Mouse (Mus musculus): ENCODE results near the gene Sh3bgrl2.
"Not testable (repeated sequence)": the region's sequence is repeated elsewhere in the genome, so short reads cannot be mapped to it uniquely, and the experiment has no call there.

Gene Sh3bgrl2

GRCm38 (mm10) chr9:83547830-83548689 is at the start of gene Sh3bgrl2:
TSS of gene Sh3bgrl2 (plus strand) at chr9:83548327.
- DNase-seq (ENCODE audit: low read depth, low spot score), result peak; percentile 92

DNA sequence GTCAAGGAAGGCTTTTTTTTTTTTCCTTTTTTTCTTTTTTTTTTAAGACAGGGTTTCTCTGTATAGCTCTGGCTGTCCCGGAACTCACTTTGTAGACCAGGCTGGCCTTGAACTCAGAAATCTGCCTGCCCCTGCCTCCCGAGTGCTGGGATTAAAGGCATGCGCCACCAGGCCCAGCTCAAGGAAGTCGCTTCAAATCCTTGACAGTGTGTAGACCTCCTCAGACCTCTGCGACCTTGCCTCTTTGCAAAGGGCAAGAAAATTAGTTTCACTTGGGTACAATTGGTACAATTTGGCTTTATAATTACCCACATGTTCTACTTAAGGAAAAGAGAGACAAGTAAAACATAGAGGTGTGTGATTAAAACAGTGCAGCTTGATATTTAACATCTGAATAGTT is 29.0 kb upstream of the Sh3bgrl2 start:
- DNase-seq (ENCODE audit: low read depth, low spot score), result not testable (repeated sequence)

DNA sequence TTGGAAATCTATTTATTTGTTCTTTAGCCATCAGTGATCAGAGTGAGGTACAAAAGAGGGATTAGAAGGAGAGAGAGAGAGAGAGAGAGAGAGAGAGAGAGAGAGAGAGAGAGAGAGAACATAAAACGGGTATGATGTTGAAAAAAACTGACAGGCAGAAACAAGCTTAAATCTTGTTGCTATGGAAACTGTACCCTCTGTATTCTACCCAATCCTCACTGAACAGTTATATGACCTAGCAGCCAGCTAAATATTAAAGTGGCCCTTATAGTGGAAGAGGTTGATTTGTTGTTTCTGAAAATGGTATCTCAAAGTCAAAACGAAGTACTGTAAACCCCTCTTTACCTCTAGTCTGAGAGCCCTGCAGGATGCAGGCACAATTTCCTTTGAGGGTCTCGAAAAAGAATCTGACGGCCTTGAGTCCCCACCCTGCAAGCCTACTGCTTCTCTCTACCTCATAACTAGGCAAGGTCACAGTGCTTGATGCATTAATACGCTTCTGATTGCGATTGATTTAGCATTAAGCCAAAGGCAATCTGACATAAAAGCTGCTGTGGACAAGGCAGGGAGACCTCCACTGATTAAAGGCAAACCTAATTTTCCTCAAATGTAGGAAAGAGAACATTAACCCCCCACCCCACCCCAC is 28.5 kb upstream of the Sh3bgrl2 start:
- no peak for DNase-seq (ENCODE audit: low read depth, low spot score)

DNA sequence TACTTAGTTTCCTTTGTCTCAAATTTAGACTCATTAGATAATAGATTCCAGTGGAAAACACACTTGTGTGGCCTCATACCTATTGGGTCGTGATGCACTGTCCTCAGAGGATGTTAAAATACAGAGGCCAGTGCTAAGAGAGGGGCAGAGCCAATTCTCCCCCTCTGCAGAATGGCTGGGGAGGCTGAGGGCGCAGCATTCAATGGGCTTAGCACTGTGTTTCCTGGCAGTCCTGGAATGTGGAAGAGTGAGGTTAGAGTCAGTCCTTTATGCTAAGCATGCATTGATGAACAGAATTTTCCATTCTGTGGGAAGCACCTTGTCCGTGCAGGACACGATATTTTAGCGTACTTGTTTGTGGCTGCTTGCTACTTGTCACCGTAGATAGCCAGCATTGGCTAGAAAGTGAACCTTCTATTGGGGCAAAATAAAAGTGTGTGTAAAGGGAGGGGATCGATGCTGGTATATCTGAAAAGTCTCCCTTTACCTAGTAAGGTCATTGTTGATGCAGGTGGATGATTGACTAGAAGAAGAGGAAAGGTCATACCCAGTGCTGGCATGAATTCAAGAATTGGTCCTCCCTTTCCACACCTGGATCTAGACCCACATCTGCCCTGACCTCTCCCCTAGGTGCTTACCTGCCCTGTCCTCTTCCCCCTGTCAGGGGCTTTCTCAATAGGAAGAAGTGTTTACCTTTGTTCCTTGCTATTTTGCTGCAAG is 20.6 kb upstream of the Sh3bgrl2 start:
- no peak for DNase-seq (ENCODE audit: low read depth, low spot score)

GRCm38 (mm10) chr9:83533044-83533769 is 14.9 kb upstream of the Sh3bgrl2 start:
- no peak for DNase-seq (ENCODE audit: low read depth, low spot score)

GRCm38 (mm10) chr9:83536959-83537358 is 11.2 kb upstream of the Sh3bgrl2 start:
- DNase-seq (ENCODE audit: low read depth, low spot score), result no peak

- DNase-seq (ENCODE audit: low read depth, low spot score), result peak; percentile 25
Observed at GRCm38 (mm10) chr9:83537510-83537909, 10.6 kb upstream of the Sh3bgrl2 start.

DNA sequence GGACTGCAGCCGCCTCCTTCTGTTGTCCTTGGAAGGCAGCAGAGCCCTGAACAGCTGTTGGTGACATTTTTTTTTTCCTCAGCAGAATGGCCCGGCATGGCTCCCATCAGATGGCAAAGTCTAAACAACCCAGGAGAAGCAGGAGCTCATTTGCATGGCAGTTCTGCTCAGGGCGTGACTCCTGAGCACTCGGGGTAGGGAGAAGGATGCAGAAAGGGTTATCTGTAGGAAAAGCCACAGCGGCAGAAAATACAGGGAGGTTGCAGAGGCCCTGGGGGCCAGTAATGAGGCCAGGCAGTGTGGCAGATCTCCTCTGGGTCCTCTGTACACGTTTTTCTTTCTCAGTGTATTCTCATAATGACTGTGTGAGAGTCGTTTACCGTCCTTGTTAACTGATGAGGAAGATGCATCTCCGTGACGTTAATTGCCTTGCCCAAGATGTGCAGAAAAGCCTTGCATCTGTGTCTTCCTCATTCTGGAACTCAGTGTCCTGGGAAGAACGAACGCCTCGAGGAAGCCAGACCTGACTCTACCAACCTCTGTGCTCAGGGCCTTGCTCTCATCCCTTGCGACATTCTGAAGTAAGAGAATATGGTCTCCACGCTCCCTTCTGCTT is 10.1 kb upstream of the Sh3bgrl2 start:
- DNase-seq (ENCODE audit: low read depth, low spot score), result peak; percentile 59

DNA sequence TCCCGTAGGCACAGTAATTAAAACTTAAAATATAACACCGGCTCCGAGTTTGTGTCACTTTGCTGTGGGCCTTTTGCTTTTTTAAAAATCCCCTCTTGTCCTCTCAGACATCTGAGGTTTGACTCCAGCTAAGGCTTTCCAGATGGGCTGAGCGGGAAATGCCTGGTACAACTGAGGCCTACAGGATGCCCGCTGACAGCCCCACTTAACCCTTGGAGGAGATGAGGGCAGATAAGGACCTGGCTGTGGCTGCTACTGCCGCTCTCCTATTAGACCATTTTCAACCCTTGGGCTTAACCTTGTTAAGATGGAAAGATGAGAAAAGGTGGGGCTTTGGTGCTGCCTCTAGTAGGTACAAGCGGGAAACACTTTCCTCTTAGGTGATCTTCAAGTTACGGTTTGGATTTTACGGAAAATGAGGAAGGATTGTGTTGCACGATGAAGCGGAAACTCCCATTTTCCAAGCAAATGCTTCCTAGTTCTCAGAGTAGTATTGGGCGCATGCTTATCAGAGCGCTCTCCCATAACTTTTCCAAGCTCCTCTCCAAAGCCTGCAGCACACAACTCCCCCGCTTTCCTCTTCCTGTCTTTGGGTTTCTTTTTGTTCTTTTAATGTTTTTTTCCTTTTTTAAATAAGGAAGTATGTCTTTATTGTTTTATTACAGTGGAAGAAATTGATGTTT is 8.2 kb upstream of the Sh3bgrl2 start:
- no peak for DNase-seq (ENCODE audit: low read depth, low spot score)

GRCm38 (mm10) chr9:83540492-83540857 is 7.7 kb upstream of the Sh3bgrl2 start:
- no peak for DNase-seq (ENCODE audit: low read depth, low spot score)

DNA sequence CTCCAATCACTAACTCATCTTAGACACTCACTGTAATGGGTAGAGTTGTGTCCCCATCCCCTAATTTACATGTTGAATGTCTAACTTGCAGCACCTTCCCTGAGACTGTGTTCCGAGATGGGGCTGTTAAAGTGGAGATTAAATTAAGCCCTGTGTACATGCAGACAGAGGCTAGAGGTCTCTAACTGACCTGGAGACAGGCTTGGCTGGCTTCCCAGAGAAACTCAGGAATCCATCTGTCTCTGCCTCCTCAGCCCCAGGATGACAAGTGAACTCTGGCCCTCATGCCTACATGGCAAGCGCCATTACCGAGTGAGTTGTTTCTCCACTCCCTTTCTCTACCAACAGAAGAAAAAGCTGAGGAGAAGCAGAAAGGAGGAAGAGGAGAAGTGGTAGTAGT is 7.2 kb upstream of the Sh3bgrl2 start:
- peak; percentile 21 for DNase-seq (ENCODE audit: low read depth, low spot score)

DNA sequence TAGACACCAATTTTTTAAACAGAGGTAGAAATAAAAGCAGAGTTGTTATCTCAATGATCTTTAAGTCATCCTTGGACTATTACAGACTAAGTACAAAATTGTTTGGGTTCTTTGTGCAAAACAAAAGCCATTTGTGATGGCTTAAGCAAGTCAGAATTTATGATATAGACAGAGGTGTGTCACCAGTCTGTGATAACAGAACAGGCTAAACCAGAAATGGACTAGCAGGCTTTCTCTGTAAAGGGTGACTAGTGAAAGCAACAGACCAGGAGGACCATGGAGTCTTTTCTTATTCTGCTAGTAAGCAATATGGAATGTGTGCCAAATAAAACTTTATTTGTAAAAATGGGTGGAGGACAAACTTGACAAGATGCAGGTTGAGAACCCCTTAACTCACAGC is 2.9 kb upstream of the Sh3bgrl2 start:
- DNase-seq (ENCODE audit: low read depth, low spot score), result no peak

GRCm38 (mm10) chr9:83546316-83546715 is 1.8 kb upstream of the Sh3bgrl2 start:
- DNase-seq (ENCODE audit: low read depth, low spot score), result no peak

DNA sequence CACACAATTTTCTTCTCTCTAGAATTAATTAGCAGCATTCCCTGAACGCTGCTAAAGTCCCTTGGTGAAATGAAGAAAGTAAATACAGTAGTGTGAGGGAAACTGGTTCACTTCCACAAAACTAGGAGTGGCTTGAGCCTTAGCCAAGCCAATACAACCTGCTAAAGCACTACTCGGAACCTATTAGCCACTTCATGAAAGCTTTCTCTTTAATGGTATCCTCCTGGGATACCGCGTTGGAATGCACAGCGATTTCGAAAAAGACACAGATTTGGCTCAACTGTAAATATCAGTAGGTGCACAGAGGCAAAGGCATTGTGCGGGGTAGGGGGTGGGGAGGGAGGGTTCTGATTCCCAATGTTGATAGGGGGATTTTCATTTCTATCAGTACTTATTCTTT is 898 bp upstream of the Sh3bgrl2 start:
- peak; percentile 34 for DNase-seq (ENCODE audit: low read depth, low spot score)

DNA sequence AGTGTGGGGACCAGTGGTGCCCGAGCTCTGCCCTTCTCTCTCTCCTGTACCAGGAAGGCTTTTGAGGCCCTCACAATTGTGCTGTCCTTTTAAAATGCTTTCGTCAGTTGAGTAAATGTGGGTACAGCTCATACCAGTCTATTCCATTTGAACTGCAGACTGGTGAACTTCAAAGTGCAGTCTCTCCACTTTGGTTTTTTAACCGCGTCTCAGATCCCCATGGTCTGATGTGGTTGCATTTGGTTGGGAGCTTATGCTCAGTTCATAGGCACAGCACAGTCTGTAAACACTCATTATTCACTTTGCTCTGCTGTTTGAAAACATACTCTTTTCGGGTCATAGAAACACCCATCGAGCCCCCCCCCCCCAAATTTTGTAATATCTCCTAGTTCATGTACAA is 1.7 kb downstream of the Sh3bgrl2 start:
- peak; percentile 21 for DNase-seq (ENCODE audit: low read depth, low spot score)

GRCm38 (mm10) chr9:83551116-83551515 is 3.0 kb downstream of the Sh3bgrl2 start:
- DNase-seq (ENCODE audit: low read depth, low spot score), result peak; percentile 56

DNA sequence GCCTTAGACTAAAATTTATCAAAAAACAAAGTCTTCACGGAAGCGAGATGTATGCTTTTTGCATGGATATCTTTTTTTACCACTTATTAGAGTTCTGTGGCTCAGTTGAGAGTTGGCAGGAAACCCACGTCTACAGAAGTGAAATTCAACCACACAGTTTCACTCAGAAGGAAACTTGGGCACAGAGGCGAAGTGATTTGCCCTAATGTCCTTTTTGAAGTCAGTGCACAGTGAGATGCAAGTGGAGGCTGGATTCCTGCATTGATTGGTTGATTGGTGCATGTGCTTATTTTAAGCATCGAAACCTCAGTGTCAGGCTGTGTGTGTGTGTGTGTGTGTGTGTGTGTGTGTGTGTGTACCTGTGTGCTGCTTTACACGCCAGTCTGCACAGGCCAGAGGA is 3.5 kb downstream of the Sh3bgrl2 start:
- peak; percentile 43 for DNase-seq (ENCODE audit: low read depth, low spot score)

DNA sequence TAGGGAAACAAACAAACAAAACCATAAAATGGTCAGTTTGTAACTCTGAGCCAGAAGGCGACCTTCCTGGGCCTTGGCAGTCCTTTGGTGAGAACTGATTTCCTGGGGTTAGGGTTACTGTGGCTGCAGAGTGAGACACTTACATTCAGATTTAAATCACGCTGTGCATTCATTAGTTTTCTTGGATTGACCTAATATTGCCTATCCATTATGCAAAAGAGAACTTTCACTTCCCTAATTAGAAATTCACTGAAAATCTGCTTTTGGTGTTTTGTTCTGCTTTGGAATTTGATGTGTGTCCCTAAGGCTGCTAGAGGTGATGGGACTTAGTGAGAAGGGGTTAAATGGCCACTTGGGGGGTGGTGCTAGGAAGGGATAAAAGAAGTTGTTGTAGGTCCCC is 7.5 kb downstream of the Sh3bgrl2 start:
- DNase-seq (ENCODE audit: low read depth, low spot score), result no peak

- DNase-seq (ENCODE audit: low read depth, low spot score), result peak; percentile 39
Observed at GRCm38 (mm10) chr9:83556236-83556635, 8.1 kb downstream of the Sh3bgrl2 start.
